ENCODE assay signal across 19 mouse cellular contexts in genomic region chr1:39394650-39395049, GRCm38 (mm10). TPM values are rescaled to one million over a fixed set of nuclear protein-coding genes. Genes with fewer than 3 reads are reported as not detected.
DNase-seq lines count a peak whose midpoint lies in the region; ATAC-seq and TF ChIP-seq lines count a peak whose summit lies in the region.
"Had no signal": no experiment of that assay in that cellular context is flagged by ENCODE, and none has a peak within 500 bp of the region (broad histone marks: within the 10 kb centered on the region; RNA-seq: fewer than 3 reads in every experiment).

No protein-coding gene starts in this region.

- H3K27ac ChIP-seq in lung, embryonic 14.5 days (ENCODE audit: low read depth): peak overlapping the region; percentile 76; the same call in 1 of the 2 replicates
- H3K27ac ChIP-seq in lung, embryonic 16.5 days (ENCODE audit: low read length): peak overlapping the region; percentile 86
- H3K27ac ChIP-seq: embryonic facial prominence, embryonic 10.5 days; embryonic facial prominence, embryonic 12.5 days; forebrain, embryonic 13.5 days; forebrain, embryonic 15.5 days had no signal

- H3K9me3 ChIP-seq in lung, embryonic 14.5 days (ENCODE audit: low read depth, low read length): peaks cover 4% of the 10 kb centered on the region; the same call in 1 of the 2 replicates
- no peaks in the 10 kb centered on the region for H3K9me3 ChIP-seq in lung, embryonic 16.5 days (ENCODE audit: control insufficient read depth, low read length)
- peaks cover 24% of the 10 kb centered on the region for H3K9me3 ChIP-seq in megakaryocyte, embryonic 14.5 days
- H3K9me3 ChIP-seq: embryonic facial prominence, embryonic 12.5 days; forebrain, embryonic 13.5 days; forebrain, embryonic 15.5 days had no signal

- H3K36me3 ChIP-seq in lung, embryonic 14.5 days (ENCODE audit: insufficient read depth): no peaks in the 10 kb centered on the region
- H3K36me3 ChIP-seq in lung, embryonic 16.5 days (ENCODE audit: control insufficient read depth, insufficient read depth, low read length): no peaks in the 10 kb centered on the region
- H3K36me3 ChIP-seq in megakaryocyte, embryonic 14.5 days (replicated peaks; ENCODE audit: low read length): peaks cover 93% of the 10 kb centered on the region
- H3K36me3 ChIP-seq: embryonic facial prominence, embryonic 12.5 days had no signal

- TF ChIP-seq CTCF in lung, embryonic 14.5 days (IDR thresholded peaks at IDR 0.05; ENCODE audit: low read depth): no peak
- no peak for TF ChIP-seq CTCF in lung, adult 2 months (IDR thresholded peaks at IDR 0.05; ENCODE audit: insufficient read depth, low read length)

- H3K4me2 ChIP-seq in lung, embryonic 14.5 days: no peak overlapping the region
- no peak overlapping the region for H3K4me2 ChIP-seq in lung, embryonic 16.5 days (ENCODE audit: low read depth, low read length)
- H3K4me2 ChIP-seq: embryonic facial prominence, embryonic 12.5 days; forebrain, embryonic 13.5 days; forebrain, embryonic 15.5 days had no signal

- no peak overlapping the region for H3K9ac ChIP-seq in lung, embryonic 14.5 days
- H3K9ac ChIP-seq in lung, embryonic 16.5 days (ENCODE audit: low read length): no peak overlapping the region
- H3K9ac ChIP-seq: embryonic facial prominence, embryonic 12.5 days; forebrain, embryonic 13.5 days; forebrain, embryonic 15.5 days had no signal

- ATAC-seq in lung, embryonic 14.5 days (ENCODE audit: insufficient read depth): no peak; the same call in 1 of the 2 replicates
- ATAC-seq in lung, embryonic 16.5 days (ENCODE audit: low read depth): peak; percentile 64
- no peak for ATAC-seq in megakaryocyte, adult 5-6 weeks (ENCODE audit: poor library complexity, severe bottlenecking)
- ATAC-seq: activated CD4-positive, CD25-positive, alpha-beta regulatory T cell, adult 4 months; forebrain, embryonic 13.5 days; forebrain, embryonic 15.5 days had no signal

- H3K4me3 ChIP-seq in lung, embryonic 14.5 days (ENCODE audit: low read depth, low read length): no peak overlapping the region
- no peak overlapping the region for H3K4me3 ChIP-seq in lung, embryonic 16.5 days (ENCODE audit: low read length)
- no peak overlapping the region for H3K4me3 ChIP-seq in lung, adult 2 months (replicated peaks; ENCODE audit: extremely low read depth, low read depth, low read length)
- H3K4me3 ChIP-seq in megakaryocyte, embryonic 14.5 days (replicated peaks): peak overlapping the region; percentile 67
- H3K4me3 ChIP-seq: embryonic facial prominence, embryonic 10.5 days; embryonic facial prominence, embryonic 12.5 days; forebrain, embryonic 13.5 days; forebrain, embryonic 15.5 days had no signal

- no peak for DNase-seq in lung, embryonic 14.5 days
- no peak for DNase-seq in lung, postnatal 25 days (ENCODE audit: low spot score)
- no peak for DNase-seq in lung, adult 2 months
- DNase-seq in yolk sac, embryonic 10.5 days (ENCODE audit: low spot score): no peak
- DNase-seq: adrenal gland, adult 8-10 months; cerebellum, adult 11-12 months; cerebellum, adult 2 months; cerebellum, adult 9-10 months; cerebellum, postnatal 10 days; cerebellum, postnatal 25 days had no signal

- H3K27me3 ChIP-seq in lung, embryonic 14.5 days (ENCODE audit: insufficient read depth, low read length): no peaks in the 10 kb centered on the region
- no peaks in the 10 kb centered on the region for H3K27me3 ChIP-seq in lung, embryonic 16.5 days (ENCODE audit: control insufficient read depth, insufficient read depth, low read depth, low read length)
- H3K27me3 ChIP-seq in megakaryocyte, embryonic 14.5 days (replicated peaks): peaks cover 10% of the 10 kb centered on the region
- H3K27me3 ChIP-seq: forebrain, embryonic 13.5 days; forebrain, embryonic 15.5 days; Patski had no signal

- peaks cover 6% of the 10 kb centered on the region; the same call in 1 of the 2 replicates for H3K4me1 ChIP-seq in lung, embryonic 14.5 days (ENCODE audit: insufficient read depth)
- peaks cover 23% of the 10 kb centered on the region for H3K4me1 ChIP-seq in lung, embryonic 16.5 days (replicated peaks; ENCODE audit: control insufficient read depth, insufficient read depth, low read length)
- H3K4me1 ChIP-seq in lung, adult 2 months (ENCODE audit: control insufficient read depth, insufficient read depth, low read length): peaks cover 13% of the 10 kb centered on the region
- H3K4me1 ChIP-seq in megakaryocyte, embryonic 14.5 days: peaks cover 82% of the 10 kb centered on the region
- H3K4me1 ChIP-seq: forebrain, embryonic 15.5 days had no signal

- 70% methylated on average over 3 of the region's 3 CpGs for WGBS in lung, embryonic 14.5 days
- WGBS in lung, embryonic 16.5 days: 64% methylated on average over 3 of the region's 3 CpGs
- 69% methylated on average over 3 of the region's 3 CpGs for WGBS in lung, adult 2 months

- TF ChIP-seq POLR2A in lung, adult 2 months (IDR thresholded peaks at IDR 0.05; ENCODE audit: borderline replicate concordance, extremely low read depth, low read depth, low read length): no peak

RNA-seq across cellular contexts. Expression of gene Rpl31, which starts 27.0 kb away (rescaled TPM):
- polyA plus RNA-seq in lung, embryonic 14.5 days (2014; fragmentation: Nextera tagmentation; extraction: Ambion mirVana): 717 and 719 TPM in 2 replicates
- 449 and 553 TPM in 2 replicates for polyA plus RNA-seq in lung, embryonic 16.5 days (2015; fragmentation: Nextera tagmentation; extraction: Ambion mirVana)
- polyA plus RNA-seq in lung, adult 2 months (2012; rRNA removed): 157 and 201 TPM in 2 replicates
- polyA plus RNA-seq in megakaryocyte, embryonic 14.5 days (2012; ENCODE audit: insufficient read depth, low replicate concordance): 83.8 and 232 TPM in 2 replicates
- total RNA-seq in megakaryocyte, adult 5-6 weeks (2015): 1,504 and 1,608 TPM in 2 replicates
- 446 and 454 TPM in 2 replicates for total RNA-seq in megakaryocyte, adult 5-6 weeks (2017)
